Mouse (Mus musculus) kidney, adult 2 months (tissue): ENCODE results near the gene Casq2. TPM values are rescaled to one million over a fixed set of nuclear protein-coding genes. Genes with fewer than 3 reads are reported as not detected.

Source experiments
- DNase-seq: peaks from one replicate; pipeline ENCODE4 v3.0.0; 2021
- H3K27ac ChIP-seq: fragments of 200-500 bp; 2 replicates; pipeline ENCODE4 v1.5.1; 2012; ENCODE audit warnings: low read depth, low read length, control low read depth, inconsistent platforms; ENCODE audit not compliant: insufficient read depth
- H3K27me3 ChIP-seq: fragments of 200-500 bp; replicated peaks from 2 replicates; pipeline ENCODE4 v1.6.1; 2012; ENCODE audit warnings: mild to moderate bottlenecking, moderate library complexity, low read length, inconsistent platforms; ENCODE audit not compliant: control insufficient read depth, insufficient read depth
- H3K36me3 ChIP-seq: fragments of 200-500 bp; 2 replicates; pipeline ENCODE4 v1.6.1; 2012; ENCODE audit warnings: mild to moderate bottlenecking, moderate library complexity, low read length, inconsistent platforms; ENCODE audit not compliant: control insufficient read depth, insufficient read depth
- H3K4me1 ChIP-seq: fragments of 200-500 bp; 2 replicates; pipeline ENCODE4 v1.6.1; 2011; ENCODE audit warnings: low read length; ENCODE audit not compliant: control insufficient read depth, insufficient read depth
- H3K4me3 ChIP-seq: fragments of 200-500 bp; 2 replicates; pipeline ENCODE4 v1.5.1; 2011; ENCODE audit warnings: mild to moderate bottlenecking, low read depth, low read length, control low read depth; ENCODE audit not compliant: insufficient read depth
- CTCF ChIP-seq: fragments of 200-500 bp; conservative IDR thresholded peaks from 2 replicates; pipeline ENCODE4 v1.5.1; 2011; ENCODE audit warnings: low read depth, mild to moderate bottlenecking, control low read depth, low read length, moderate library complexity, mixed read lengths; ENCODE audit not compliant: insufficient read depth, insufficient read length
- POLR2A ChIP-seq: fragments of 200-500 bp; IDR thresholded peaks from one replicate; pipeline ENCODE4 v1.6.1; 2011; ENCODE audit warnings: low read depth, low read length, control low read depth
- WGBS: fragments of 180-500 bp; shearing (Covaris S2); methylation state at CpG from one replicate; pipeline ENCODE4 v1.1.7; 2018; 5-methylcytosine and 5-hydroxymethylcytosine counted together
- polyA plus RNA-seq: library from polyadenylated mRNA; depleted of rRNA; stranded (reverse); fragments of >200 nt; gene quantifications from 2 replicates; pipeline ENCODE4 v1.2.3, GENCODE M21; 2012

Casq2 gene
- polyA plus RNA-seq, 1 experiment, result 2.1 TPM

DNA sequence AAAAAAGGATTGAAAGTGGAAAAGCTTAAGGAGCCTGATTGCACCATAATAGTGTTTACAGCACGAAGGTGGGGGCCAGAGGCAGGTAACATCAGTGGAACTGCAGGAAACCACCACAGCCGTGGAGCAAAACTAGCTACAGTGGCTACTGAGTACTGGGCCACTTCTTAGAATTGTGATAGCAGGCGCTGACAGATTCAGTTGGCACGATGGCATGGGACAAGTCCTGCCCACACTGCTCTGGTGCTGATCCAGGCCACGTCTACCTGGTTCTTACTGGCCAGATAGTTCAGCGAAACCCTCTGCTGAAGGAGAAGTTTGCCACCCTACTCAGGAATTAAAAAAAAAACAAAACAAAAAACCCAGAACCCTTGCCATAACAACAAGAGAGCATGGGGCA is 21.6 kb upstream of the Casq2 start:
- 80% methylated on average over 6 of the region's 6 CpGs for WGBS
- H3K36me3 ChIP-seq, result no peaks in the 10 kb centered on the region

GRCm38 (mm10) chr3:102067306-102067705 is 18.9 kb upstream of the Casq2 start:
- no peak for TF ChIP-seq CTCF
- no peak for TF ChIP-seq POLR2A
- H3K36me3 ChIP-seq, result no peaks in the 10 kb centered on the region
- no peak overlapping the region for H3K27ac ChIP-seq
- DNase-seq, result no peak
- no peaks in the 10 kb centered on the region for H3K27me3 ChIP-seq
- H3K4me3 ChIP-seq, result no peak overlapping the region
- WGBS, result 84% methylated on average over 1 of the region's 1 CpGs
- H3K4me1 ChIP-seq, result no peaks in the 10 kb centered on the region

More for the DNA sequence above, 21.6 kb upstream of the Casq2 start:
- TF ChIP-seq CTCF (no peak), POLR2A (no peak)
- DNase-seq, result no peak
- no peaks in the 10 kb centered on the region for H3K4me1 ChIP-seq
- H3K4me3 ChIP-seq, result no peak overlapping the region
- no peaks in the 10 kb centered on the region for H3K27me3 ChIP-seq
- no peak overlapping the region for H3K27ac ChIP-seq

GRCm38 (mm10) chr3:102067861-102068260 is 18.4 kb upstream of the Casq2 start:
- TF ChIP-seq CTCF (no peak), POLR2A (no peak)
- Histone ChIP-seq H3K27me3 (no peaks in the 10 kb centered on the region), H3K36me3 (no peaks in the 10 kb centered on the region), H3K27ac (no peak overlapping the region), H3K4me1 (no peaks in the 10 kb centered on the region), H3K4me3 (no peak overlapping the region)
- DNase-seq, result no peak
- 95% methylated on average over 2 of the region's 2 CpGs for WGBS

DNA sequence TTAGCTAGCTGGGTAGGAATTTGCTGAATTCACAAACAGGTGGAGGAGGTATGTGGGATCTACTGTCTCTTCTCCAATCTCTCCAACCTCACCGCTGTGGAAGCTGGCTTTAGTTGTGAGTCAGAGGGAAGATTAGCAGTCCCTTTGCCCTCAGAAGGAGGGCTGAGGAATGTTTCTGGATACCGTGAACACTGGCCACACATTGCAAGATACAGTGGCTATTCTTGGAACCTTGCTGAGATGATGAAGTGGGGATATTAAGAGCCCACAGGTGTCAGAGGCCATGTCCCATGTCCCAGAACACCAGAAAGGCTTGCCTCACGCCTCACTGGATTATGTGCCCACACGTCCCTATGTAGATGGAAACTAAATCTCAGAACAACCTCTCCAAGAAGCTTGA is 17.0 kb upstream of the Casq2 start:
- Histone ChIP-seq H3K27ac (no peak overlapping the region), H3K36me3 (no peaks in the 10 kb centered on the region), H3K27me3 (no peaks in the 10 kb centered on the region), H3K4me1 (no peaks in the 10 kb centered on the region), H3K4me3 (no peak overlapping the region)
- no peak for TF ChIP-seq CTCF
- TF ChIP-seq POLR2A, result no peak
- no peak for DNase-seq
- WGBS, result 63% methylated on average over 4 of the region's 4 CpGs

DNA sequence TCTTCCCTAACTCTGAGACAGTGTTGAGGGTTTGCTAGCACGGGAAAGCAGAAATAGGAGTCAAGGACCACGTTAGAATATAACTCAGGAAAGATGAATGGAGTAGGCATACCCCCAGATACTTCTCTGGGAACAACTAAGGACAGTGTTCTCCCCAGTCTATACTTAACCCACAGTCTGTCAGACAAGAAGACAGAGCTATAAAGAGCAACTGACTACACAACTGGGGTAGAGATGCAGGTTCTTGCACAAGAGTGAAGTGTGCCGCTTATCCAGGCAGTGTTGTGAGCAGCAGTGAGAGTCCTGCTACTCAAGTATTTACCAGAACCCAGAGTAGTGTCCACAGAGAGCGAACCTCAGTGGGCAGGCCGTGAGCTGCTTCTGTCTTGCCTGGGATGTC is 16.5 kb upstream of the Casq2 start:
- DNase-seq, result no peak
- Histone ChIP-seq H3K27ac (no peak overlapping the region), H3K4me1 (no peaks in the 10 kb centered on the region), H3K36me3 (no peaks in the 10 kb centered on the region), H3K4me3 (no peak overlapping the region), H3K27me3 (no peaks in the 10 kb centered on the region)
- 78% methylated on average over 5 of the region's 5 CpGs for WGBS
- TF ChIP-seq CTCF, result no peak
- TF ChIP-seq POLR2A, result no peak

DNA sequence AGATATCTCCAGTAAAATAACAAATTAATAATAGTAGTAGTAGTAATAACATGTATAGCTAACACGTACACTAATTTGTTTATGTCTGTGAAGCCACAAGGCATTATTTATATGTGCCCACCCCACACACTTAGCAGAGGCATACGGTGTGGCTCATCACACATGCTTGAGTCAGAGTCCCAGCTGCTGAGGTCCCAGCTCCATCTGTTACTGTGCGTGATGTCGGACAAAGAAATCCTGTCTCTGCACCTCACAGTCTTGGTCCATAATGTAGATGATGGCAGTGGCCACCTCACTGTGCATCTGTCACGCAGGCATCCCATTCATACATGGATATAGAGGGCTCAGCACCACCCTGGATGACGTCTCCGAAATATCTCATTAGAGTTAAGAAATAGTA is 15.9 kb upstream of the Casq2 start:
- H3K27ac ChIP-seq, result no peak overlapping the region
- H3K4me3 ChIP-seq, result no peak overlapping the region
- no peak for DNase-seq
- WGBS, result 93% methylated on average over 7 of the region's 7 CpGs
- no peaks in the 10 kb centered on the region for H3K27me3 ChIP-seq
- H3K4me1 ChIP-seq, result no peaks in the 10 kb centered on the region
- TF ChIP-seq POLR2A (no peak), CTCF (no peak)
- H3K36me3 ChIP-seq, result no peaks in the 10 kb centered on the region

DNA sequence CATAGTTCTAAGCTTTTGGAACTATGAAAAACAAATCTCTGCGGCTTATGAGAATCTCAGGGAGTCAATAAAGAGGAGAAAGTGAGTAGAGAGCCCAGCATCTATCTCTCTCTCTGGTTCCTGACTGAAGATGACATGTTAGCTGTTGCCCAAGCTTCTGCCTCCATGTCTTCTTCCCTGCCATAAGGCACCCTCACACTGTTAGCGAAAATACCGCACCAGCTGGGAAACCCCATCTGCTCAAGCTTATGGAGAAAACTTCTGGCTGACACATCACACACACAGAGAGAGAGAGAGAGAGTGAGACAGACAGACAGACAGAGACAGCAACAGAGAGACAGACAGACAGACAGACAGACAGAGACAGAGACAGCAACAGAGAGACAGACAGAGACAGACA is 15.2 kb upstream of the Casq2 start:
- 91% methylated on average over 3 of the region's 3 CpGs for WGBS
- H3K36me3 ChIP-seq, result no peaks in the 10 kb centered on the region
- no peak overlapping the region for H3K4me3 ChIP-seq
- no peak overlapping the region for H3K27ac ChIP-seq
- H3K4me1 ChIP-seq, result no peaks in the 10 kb centered on the region
- H3K27me3 ChIP-seq, result no peaks in the 10 kb centered on the region
- no peak for DNase-seq
- no peak for TF ChIP-seq CTCF
- TF ChIP-seq POLR2A, result no peak

GRCm38 (mm10) chr3:102079413-102079812 is 6.8 kb upstream of the Casq2 start:
- no peak overlapping the region for H3K4me3 ChIP-seq
- no peaks in the 10 kb centered on the region for H3K4me1 ChIP-seq
- H3K27ac ChIP-seq, result no peak overlapping the region
- 89% methylated on average over 2 of the region's 2 CpGs for WGBS
- no peak for DNase-seq
- no peaks in the 10 kb centered on the region for H3K27me3 ChIP-seq
- no peaks in the 10 kb centered on the region for H3K36me3 ChIP-seq
- TF ChIP-seq POLR2A (no peak), CTCF (no peak)
